Mouse (Mus musculus) intestine, embryonic 14.5 days (tissue): ENCODE measurements at regions not wholly inside any gene's neighbourhood (a gene's known extent, or its start where the extent isn't known, plus 50 kb on each side); places are given as distances from the start of the nearest gene placed in this dataset.

ENCODE experiments used
- ATAC-seq: fragments of 200-750 bp; cut with Nextera tagmentation; replicated peaks from 2 replicates; pipeline ENCODE4 v1.8.0; 2017; ENCODE audit warnings: low read depth, moderate number of reproducible peaks, moderate TSS enrichment, moderate library complexity; ENCODE audit not compliant: low FRiP score, low TSS enrichment
- DNase-seq: peaks from one replicate; pipeline ENCODE4 v3.0.0-alpha.2; 2018; ENCODE audit warnings: low spot score
- H3K27ac ChIP-seq: fragments of 300-500 bp; sonication (generic); 2 replicates; pipeline ENCODE4 v1.5.1; 2014; ENCODE audit warnings: low read depth, mild to moderate bottlenecking, control low read depth
- H3K27me3 ChIP-seq: fragments of 300-500 bp; sonication (generic); replicated peaks from 2 replicates; pipeline ENCODE4 v1.6.1; 2014; ENCODE audit warnings: low read length, control low read depth; ENCODE audit not compliant: control insufficient read depth, insufficient read depth
- H3K36me3 ChIP-seq: fragments of 300-500 bp; sonication (generic); 2 replicates; pipeline ENCODE4 v1.6.1; 2014; ENCODE audit warnings: low read length, control low read depth; ENCODE audit not compliant: control insufficient read depth, insufficient read depth
- H3K4me1 ChIP-seq: fragments of 300-500 bp; sonication (generic); replicated peaks from 2 replicates; pipeline ENCODE4 v1.6.1; 2014; ENCODE audit warnings: low read length, control low read depth, mixed read lengths; ENCODE audit not compliant: control insufficient read depth, insufficient read depth
- H3K4me2 ChIP-seq: fragments of 300-500 bp; sonication (generic); 2 replicates; pipeline ENCODE4 v1.6.1; 2014; ENCODE audit warnings: low read length
- H3K4me3 ChIP-seq: fragments of 300-500 bp; sonication (generic); 2 replicates; pipeline ENCODE4 v1.5.1; 2014; ENCODE audit warnings: low read depth, low read length, control low read depth, mixed read lengths
- H3K9ac ChIP-seq: fragments of 300-500 bp; sonication (generic); 2 replicates; pipeline ENCODE4 v1.6.1; 2014; ENCODE audit warnings: mild to moderate bottlenecking, low read length
- H3K9me3 ChIP-seq: fragments of 300-500 bp; sonication (generic); 2 replicates; pipeline ENCODE4 v1.6.1; 2016; ENCODE audit warnings: low read length, control low read depth; ENCODE audit not compliant: control insufficient read depth
- WGBS: fragments of 180-500 bp; shearing (Covaris S2); extraction: QIAGEN DNeasy Blood & Tissue Kit; methylation state at CpG from one replicate; pipeline ENCODE4 v1.1.7; 2014; 5-methylcytosine and 5-hydroxymethylcytosine counted together

- Histone ChIP-seq H3K27me3 (no peaks in the 10 kb centered on the region), H3K36me3 (no peaks in the 10 kb centered on the region), H3K4me3 (no peak overlapping the region), H3K27ac (no peak overlapping the region), H3K4me2 (no peak overlapping the region), H3K9ac (no peak overlapping the region), H3K9me3 (no peaks in the 10 kb centered on the region), H3K4me1 (no peaks in the 10 kb centered on the region)
- DNase-seq = no peak
- WGBS = 69% methylated on average over 2 of the region's 2 CpGs
- no peak for ATAC-seq
Measured at GRCm38 (mm10) chr3:82652346-82652745, 104.5 kb upstream of the Npy2r start.

- Histone ChIP-seq H3K27me3 (no peaks in the 10 kb centered on the region), H3K9ac (no peak overlapping the region), H3K4me1 (no peaks in the 10 kb centered on the region; the same call in 1 of the 2 replicates), H3K9me3 (no peaks in the 10 kb centered on the region), H3K36me3 (no peaks in the 10 kb centered on the region), H3K27ac (no peak overlapping the region), H3K4me3 (no peak overlapping the region), H3K4me2 (no peak overlapping the region)
- whole genome bisulfite sequencing = 78% methylated on average over 2 of the region's 2 CpGs
- ATAC-seq (no peak), DNase-seq (no peak)
Measured at GRCm38 (mm10) chr3:82640052-82640451, 92.2 kb upstream of the Npy2r start.

DNA sequence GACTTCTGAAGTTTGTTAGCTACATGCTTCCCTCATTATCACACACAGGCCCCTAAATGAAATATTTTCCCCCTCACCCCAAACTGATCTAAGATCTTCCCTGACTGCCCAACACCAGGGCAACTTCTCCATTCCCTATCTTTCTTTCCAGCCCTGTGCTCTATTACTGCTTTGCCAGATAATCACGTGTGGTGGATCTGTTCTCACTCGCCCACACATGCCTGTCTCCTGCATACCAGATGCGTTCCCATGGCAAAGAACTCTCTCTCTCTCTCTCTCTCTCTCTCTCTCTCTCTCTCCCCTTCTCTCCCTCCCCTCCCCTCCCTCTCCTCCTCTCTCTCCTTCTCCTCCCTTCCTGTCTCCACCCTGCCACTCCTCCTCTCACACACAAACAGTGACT is 88.8 kb upstream of the Npy2r start:
- Histone ChIP-seq H3K27me3 (no peaks in the 10 kb centered on the region), H3K27ac (no peak overlapping the region), H3K4me2 (no peak overlapping the region), H3K9ac (no peak overlapping the region), H3K36me3 (no peaks in the 10 kb centered on the region), H3K9me3 (no peaks in the 10 kb centered on the region), H3K4me3 (no peak overlapping the region), H3K4me1 (no peaks in the 10 kb centered on the region; the same call in 1 of the 2 replicates)
- WGBS = 15% methylated on average over 3 of the region's 3 CpGs
- no peak; the same call in 1 of the 2 replicates for ATAC-seq
- DNase-seq = no peak

DNA sequence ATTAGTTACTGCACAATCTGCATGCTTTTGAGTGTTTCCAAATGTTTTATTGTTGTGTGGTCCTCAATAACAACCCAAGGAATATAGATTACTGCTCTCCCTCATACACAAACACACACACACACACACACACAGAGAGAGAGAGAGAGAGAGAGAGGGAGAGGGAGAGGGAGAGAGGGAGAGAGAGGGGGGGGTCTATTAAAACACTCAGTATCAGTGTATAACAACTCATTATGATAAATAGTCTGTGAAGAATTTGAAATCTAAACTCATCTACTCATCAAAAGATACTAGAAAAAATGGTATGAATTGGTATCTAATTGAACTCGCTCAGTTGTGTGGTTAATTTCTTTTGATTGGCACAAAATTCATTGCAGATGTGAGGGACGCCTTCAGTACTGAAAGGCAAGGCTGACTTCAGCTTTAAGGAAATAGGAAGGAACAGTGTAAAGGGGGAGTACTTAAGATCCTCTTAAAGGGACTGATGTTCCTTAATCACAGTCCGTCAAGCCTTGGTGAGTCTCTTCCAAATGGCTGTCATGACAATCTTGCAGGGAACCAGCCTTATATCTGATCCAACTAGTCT is 72.6 kb upstream of the Npy2r start:
- no peak for DNase-seq

DNA sequence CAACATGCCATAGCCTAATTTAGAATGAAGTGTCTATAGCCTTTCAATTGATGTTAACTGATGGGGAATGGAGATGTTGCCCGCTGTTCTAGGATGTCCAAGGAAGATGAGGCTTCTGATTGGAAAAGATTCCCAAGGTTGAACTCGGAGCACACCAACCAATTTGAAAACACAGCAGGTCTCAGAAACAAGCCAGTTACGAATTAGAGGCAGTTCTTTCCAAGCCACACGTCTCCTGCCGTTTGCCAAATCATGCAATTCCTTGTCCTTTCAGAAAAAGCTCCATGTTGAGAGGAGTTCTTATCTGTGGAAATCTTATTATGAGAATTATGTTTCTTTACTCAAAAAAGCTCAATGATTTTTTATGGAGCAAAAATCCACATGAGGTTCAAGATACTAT is 71.5 kb upstream of the Npy2r start:
- Histone ChIP-seq H3K4me2 (no peak overlapping the region), H3K27ac (no peak overlapping the region), H3K4me3 (no peak overlapping the region), H3K4me1 (no peaks in the 10 kb centered on the region), H3K9me3 (no peaks in the 10 kb centered on the region), H3K9ac (no peak overlapping the region), H3K27me3 (no peaks in the 10 kb centered on the region), H3K36me3 (no peaks in the 10 kb centered on the region)
- ATAC-seq (no peak), DNase-seq (no peak)
- 84% methylated on average over 5 of the region's 5 CpGs for WGBS

More for the DNA sequence above, 72.6 kb upstream of the Npy2r start:
- Histone ChIP-seq H3K9ac (no peak overlapping the region), H3K4me1 (no peaks in the 10 kb centered on the region), H3K4me2 (no peak overlapping the region), H3K9me3 (no peaks in the 10 kb centered on the region), H3K36me3 (no peaks in the 10 kb centered on the region), H3K4me3 (no peak overlapping the region), H3K27ac (no peak overlapping the region), H3K27me3 (no peaks in the 10 kb centered on the region)
- ATAC-seq = no peak
- 83% methylated on average over 3 of the region's 3 CpGs for WGBS

DNA sequence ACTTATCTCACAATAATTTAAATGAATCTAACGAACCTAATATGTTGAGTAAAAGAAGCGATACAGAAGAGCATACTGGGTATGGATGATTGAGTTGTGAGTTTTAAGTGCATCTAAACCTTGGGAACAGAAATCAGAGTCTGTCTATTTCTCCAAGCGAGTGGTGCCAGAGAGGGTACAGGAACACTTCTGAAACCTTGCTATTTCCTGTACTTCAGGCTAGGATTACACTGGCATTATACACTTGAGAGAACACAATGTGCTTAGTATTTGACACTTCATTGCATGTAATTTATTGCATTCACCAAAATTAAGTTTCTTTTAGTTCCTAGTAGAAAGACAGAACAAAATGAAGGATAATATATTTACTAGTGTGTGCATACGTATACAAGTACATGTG is 54.0 kb upstream of the Npy2r start:
- H3K4me2 ChIP-seq = no peak overlapping the region
- no peak overlapping the region for H3K4me3 ChIP-seq
- no peak overlapping the region for H3K27ac ChIP-seq
- H3K9me3 ChIP-seq = no peaks in the 10 kb centered on the region
- H3K9ac ChIP-seq = no peak overlapping the region
- H3K27me3 ChIP-seq = no peaks in the 10 kb centered on the region
- no peaks in the 10 kb centered on the region for H3K4me1 ChIP-seq
- 85% methylated on average over 4 of the region's 4 CpGs for WGBS
- DNase-seq (no peak), ATAC-seq (no peak)
- H3K36me3 ChIP-seq = no peaks in the 10 kb centered on the region

DNA sequence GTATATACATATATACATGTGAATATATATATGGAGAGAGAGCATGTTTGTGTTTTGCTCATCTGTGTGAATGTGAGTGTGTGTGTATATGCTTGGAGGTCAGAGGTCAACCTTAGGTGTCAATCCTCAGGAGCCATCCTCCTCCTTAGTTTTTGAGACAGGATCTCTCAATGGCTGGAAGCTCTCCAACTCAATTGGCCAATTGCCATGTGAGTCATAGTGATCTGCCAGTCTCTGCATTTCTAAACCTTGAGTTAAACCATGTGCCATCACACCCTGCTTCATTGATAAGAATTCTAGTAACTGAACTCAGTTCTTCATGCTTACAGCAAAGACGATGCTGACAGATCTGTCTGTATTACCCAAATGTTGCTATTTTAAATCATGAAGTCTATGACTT is 50.8 kb upstream of the Npy2r start:
- H3K27ac ChIP-seq = no peak overlapping the region
- H3K27me3 ChIP-seq = no peaks in the 10 kb centered on the region
- H3K9me3 ChIP-seq = no peaks in the 10 kb centered on the region
- ATAC-seq (no peak), DNase-seq (no peak)
- 77% methylated on average over 1 of the region's 1 CpGs for WGBS
- H3K4me2 ChIP-seq = no peak overlapping the region
- no peak overlapping the region for H3K4me3 ChIP-seq
- H3K4me1 ChIP-seq = no peaks in the 10 kb centered on the region
- no peak overlapping the region for H3K9ac ChIP-seq
- H3K36me3 ChIP-seq = no peaks in the 10 kb centered on the region
